Mouse (Mus musculus) activated CD4-positive, CD25-positive, alpha-beta regulatory T cell, adult 4 months (primary cell): ENCODE measurements at regions not wholly inside any gene's neighbourhood (a gene's known extent, or its start where the extent isn't known, plus 50 kb on each side); places are given as distances from the start of the nearest gene placed in this dataset.

Source experiments
- ATAC-seq: one replicate; pipeline ENCODE4 v1.8.0; 2017

DNA sequence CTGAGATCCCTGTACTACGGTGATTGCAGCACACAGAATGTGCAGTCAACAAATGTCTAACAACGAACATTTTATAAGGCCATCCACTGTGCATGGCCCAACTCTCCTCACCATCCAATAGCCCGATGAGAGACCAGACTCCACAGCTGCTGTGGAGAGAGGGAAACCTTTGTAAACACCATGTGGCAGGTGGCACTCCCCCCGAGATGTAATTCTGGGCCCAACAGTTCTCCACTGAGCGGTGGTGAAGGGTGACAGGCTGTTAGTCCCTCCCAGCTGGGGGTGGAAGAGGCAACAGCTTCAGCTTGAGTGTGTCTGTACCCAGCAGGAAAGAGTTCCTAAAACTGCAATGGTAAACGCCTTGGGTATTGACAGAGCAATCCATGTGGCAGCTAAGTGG, 263.0 kb upstream of the Ppargc1a start:
- ATAC-seq, result no peak

GRCm38 (mm10) chr5:51830015-51830414, 262.5 kb upstream of the Ppargc1a start:
- ATAC-seq, result no peak

- no peak for ATAC-seq
Measured at GRCm38 (mm10) chr5:51829606-51830005, 262.1 kb upstream of the Ppargc1a start.

DNA sequence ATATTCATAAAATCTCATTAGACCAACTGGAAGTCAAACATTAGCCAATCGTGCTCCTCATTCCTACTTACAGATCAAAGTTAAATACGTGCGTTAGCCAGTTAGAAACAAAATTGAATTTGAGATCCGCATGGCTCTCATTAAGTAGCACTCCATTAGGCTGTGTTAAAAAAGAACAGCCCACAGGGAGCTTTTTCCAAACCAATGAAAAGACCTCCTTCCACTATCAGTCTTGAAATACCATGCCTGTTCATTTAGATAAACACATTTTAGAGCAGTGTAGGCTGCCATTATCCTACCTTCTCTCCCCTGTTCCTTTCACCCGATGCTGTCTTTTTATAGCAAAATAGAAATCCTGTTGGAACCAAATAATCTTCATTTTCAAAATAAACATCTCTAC, 261.5 kb upstream of the Ppargc1a start:
- no peak for ATAC-seq

- no peak for ATAC-seq
Measured at GRCm38 (mm10) chr5:51826269-51826668, 258.7 kb upstream of the Ppargc1a start.

DNA sequence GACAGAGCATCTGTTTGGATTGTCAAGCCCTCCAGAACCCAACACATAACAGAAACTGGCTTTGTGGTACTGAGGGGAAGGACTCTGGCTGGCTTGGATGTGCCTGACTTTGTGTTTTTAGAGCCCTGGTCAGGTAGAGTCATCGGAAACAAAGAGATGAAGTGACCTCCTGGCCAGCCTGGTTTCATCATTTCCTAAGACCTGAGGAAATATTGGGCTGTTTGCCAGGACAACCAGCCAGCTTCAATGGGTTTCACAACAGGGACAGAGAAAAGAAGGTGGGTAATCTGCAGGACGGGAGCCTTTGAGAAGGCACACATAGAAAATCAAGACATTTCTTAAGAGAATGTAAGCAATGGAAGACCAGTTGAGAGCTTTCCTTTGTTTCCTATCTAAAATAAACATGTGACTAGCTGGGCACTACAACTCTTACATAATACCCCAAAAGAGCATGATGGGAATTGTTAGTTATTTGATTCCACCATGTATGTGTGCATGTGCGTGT, 258.1 kb upstream of the Ppargc1a start:
- ATAC-seq, result no peak

DNA sequence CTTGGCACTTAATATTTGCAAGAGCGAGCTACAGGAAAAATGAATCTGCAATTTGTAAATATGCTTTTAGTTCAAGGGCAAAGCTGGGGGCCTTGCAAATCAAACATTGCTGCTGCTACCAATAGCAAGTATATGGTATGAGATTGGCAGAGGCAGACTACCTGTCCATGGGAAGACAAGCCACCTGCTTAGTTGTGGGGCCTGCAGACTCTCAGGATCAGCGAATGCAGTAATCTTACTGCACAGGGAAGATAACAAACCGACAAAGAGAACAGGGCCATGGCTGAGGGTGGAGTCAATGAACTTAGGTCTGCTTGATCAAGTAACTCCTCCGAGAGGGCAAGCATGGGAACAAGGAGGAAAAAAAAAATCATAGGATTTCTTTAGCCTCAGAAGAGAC, 257.2 kb upstream of the Ppargc1a start:
- no peak for ATAC-seq

GRCm38 (mm10) chr5:51823657-51824056, 256.1 kb upstream of the Ppargc1a start:
- ATAC-seq, result no peak

DNA sequence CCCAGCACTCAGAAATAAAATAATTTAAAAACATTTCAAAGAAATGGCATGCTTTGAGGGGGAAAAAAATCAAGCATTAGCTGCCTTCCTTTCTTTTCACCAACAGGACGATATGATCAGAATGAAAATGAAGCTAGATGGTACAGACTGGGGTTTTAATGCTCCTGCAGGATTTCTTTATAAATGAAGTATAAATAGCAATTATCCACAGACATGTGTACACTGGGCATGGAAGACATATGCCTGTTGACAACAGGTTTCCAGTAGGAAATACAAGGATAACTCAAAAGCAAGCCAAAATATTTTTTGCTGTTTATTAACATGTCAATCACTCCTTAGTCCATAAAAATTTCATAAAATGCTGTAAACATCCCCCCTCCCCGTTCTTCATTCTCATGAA, 248.7 kb upstream of the Ppargc1a start:
- no peak for ATAC-seq

DNA sequence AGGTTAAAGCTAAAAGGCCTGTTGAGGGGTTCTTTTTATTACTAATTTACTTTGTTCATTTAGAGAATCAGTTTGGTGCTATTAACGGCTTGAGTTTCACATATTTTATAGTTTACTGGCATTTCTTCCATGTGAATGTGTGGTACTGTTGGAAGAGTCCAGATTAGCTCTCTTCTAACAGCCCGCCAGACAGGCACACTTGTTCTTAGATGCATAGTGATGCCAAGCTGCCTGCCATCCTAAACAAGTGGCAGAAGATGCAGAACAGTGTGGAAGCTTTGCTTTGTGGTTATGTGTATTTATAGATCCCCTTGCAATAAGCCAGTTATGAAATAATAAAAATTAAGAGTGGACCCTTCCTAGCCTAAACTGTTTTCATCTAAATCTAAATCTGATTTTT, 244.2 kb upstream of the Ppargc1a start:
- ATAC-seq, result no peak

- ATAC-seq, result no peak
Measured at GRCm38 (mm10) chr5:51801486-51801885, 234.0 kb upstream of the Ppargc1a start.

DNA sequence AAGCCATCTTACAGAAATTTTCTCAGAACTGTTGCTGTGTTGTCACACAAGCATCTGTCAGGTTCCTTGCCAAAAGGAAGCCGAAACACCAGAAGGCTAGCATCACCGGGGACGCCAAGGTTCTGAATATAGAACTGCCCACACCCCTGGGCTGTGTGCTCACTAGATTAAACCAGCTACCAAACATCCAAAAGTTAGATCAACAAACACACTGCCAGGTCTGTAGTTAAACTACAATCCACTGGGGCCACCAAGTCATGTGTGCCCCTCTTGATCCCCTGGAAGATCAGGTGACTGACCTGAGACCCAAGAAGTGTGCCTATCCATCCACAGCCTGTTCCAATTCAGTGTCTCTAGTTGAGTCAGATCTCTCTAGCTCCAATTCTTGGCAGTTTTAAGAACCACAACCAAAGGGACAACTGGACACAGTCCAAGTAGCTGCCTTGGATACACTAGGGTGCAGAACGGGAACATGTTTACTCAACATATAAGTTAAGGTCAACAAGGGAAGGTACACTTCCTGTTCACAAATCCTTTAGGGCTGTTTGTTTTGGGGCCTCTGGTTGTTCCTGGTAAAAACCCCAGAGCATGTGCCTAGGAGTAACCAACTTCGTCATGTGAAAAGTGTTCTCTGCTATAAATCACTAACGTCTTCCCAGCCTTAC, 232.0 kb upstream of the Ppargc1a start:
- ATAC-seq, result no peak

DNA sequence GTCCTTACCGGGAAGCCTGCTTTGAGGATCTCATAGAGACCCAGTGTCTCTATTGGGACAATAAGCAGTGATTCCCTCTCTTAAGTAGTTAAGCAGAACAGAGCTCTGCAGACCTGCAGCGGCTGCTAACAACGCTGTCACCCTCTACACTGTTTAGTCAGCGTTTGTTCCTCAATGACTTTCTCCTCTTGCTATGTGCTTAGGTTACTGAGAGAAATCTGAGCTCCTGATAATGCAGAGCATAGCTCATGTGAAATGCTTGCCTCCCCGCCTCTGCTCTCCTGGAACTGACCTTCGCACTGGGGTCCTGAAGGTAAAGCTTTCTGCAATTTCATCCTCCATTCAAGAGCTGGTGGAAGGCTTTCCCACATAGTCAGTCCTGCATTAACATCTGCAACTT, 226.6 kb upstream of the Ppargc1a start:
- no peak for ATAC-seq

DNA sequence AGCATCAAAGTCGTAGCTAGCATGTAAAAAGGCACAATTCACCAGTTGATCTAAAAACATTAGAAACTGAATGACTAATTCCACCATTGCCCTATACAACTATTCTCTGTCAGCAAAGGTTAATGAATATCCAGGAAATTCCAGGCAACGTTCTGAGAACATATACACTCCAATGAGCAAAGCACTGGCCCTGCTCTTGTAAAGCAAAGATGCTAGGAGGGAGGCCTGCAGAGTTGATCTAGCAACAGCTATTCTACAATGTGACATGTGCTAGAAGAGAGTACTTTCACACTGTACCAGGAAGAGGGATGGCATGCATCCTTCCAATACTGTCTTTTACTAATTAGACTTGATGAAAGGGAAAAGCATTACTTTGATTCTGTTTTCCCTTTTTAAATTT, 225.4 kb upstream of the Ppargc1a start:
- no peak for ATAC-seq

- no peak for ATAC-seq
Measured at GRCm38 (mm10) chr5:51788768-51789167, 221.2 kb upstream of the Ppargc1a start.

DNA sequence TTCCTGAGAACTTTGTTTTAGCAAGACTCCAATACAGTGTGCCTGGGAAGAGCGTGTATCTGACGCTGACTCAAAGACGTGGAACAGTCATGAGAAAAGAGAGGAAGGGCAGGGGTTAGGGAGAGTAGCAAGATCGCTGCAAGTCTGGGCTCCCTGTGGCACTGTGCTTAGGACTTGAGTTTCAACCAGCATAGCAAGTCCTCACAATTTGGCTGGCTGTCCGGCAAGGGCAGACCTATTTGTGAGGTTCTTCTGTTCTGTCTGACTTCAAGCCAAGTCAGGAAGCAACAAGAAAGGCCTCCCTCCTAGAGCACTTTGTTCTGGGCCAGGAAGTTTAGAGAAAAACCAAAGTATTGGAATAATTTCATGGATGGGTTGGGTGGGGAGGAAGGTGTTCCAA, 216.0 kb upstream of the Ppargc1a start:
- ATAC-seq, result no peak

DNA sequence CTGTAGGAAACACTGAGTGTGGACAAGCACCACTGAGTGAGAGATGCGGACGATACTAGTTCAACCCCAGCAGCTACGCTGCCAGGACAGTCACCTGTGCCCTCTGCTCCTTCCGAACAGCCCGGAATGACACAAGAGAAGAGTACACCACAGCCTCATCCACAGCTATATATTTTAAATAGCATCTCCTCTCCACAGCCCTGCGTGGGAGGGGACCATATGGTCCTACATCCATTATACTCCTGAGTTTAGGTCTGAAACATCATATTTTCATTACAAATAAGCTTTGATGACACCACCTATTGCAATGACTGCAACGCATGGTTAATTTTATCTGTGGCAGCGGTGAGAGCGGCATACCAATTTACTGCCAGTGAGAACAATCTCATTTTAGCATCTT, 215.6 kb upstream of the Ppargc1a start:
- no peak for ATAC-seq

DNA sequence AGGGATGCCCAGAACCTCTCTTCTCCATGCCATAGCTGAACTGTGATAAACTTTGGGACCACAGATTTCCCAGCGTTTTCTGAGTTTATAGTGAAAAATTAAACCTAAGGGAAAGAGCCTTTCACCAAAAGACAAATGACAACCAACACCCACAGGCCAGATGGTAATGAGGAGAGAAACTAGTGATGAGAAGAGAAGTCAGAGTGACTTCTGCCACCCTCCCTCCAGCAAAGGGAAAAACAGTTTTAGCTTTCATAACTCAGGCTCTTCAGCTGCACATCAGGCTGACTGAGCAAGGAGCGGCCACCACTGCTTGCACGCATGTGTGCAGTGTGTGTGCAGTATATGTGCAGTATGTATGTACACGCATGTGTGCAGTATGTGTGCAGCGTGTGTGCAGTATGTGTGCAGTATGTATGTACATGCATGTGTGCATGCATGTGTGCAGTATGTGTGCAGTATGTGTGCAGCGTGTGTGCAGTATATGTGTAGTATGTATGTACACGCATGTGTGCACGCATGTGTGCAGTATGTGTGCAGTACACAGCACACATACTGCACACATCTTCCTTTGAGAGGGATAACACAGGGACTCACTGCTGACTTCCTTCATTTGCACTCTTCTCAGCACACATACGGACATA, 208.1 kb upstream of the Ppargc1a start:
- ATAC-seq, result no peak

DNA sequence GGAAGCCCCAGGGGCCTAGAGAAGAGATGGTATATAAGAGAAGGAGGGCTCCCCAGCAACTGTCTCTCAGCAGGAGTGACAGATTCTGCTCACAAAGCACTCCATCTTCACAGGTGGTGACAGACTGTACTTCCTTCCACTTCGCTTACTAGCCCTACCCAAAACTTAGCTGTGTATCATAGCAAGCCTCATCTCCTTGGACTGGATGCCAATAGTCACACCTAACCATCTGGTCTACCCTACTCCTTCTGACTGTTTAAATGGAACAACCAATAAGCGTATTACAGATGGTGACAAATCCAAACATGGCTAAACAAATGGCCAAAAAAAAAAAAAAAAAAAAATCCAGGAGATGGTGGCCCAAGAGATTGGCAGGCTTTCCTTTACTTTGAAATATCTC, 204.1 kb upstream of the Ppargc1a start:
- ATAC-seq, result no peak

DNA sequence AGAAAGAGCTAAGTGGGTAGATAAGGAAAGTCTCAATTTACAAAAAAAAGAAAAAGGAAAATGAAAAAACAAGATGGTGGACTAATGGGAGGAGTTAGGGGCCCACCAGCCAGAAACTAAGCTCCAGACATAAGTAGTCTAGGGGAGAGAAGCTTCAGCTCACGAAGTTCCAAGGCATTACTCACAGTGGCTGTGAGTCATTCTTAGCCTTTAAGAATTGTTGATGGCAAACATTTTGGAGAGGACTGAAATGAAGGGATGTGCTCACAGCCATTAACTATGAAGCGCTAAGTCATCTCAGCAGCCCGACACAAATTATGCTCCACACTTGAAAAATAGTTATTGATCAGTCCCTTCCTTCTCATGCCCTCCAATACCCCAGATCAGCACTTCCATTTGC, 198.6 kb upstream of the Ppargc1a start:
- ATAC-seq, result no peak

- ATAC-seq, result no peak
Measured at GRCm38 (mm10) chr5:51764416-51764815, 196.9 kb upstream of the Ppargc1a start.

- ATAC-seq, result no peak
Measured at GRCm38 (mm10) chr5:51763599-51763998, 196.1 kb upstream of the Ppargc1a start.

- ATAC-seq, result no peak
Measured at GRCm38 (mm10) chr5:51762352-51762751, 194.8 kb upstream of the Ppargc1a start.

GRCm38 (mm10) chr5:51758289-51758688, 190.8 kb upstream of the Ppargc1a start:
- no peak for ATAC-seq

GRCm38 (mm10) chr5:51757864-51758263, 190.3 kb upstream of the Ppargc1a start:
- no peak for ATAC-seq
